In the genomic region with DNA sequence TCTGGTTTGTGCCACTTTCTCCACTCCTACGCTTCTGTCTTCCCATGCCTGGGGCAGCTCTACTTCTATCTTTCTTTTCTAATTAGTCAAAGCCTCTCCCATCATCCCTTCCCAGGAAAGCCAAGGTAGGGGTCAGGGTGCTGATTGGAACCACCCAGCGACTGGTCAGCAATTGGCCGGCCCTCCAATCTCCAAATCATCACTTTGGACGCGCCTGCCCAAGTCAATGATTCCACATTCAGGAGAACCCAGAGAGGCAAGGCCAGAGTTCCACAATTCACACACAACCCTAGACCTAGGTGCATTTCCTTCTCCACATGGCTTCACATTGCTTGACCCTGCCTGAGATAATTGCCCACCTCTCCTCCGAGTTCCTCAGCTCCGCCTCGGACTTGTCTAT, we compare ENCODE assay signal across 9 mouse cellular contexts. TPM values are rescaled to one million over a fixed set of nuclear protein-coding genes. Genes with fewer than 3 reads are reported as not detected.
DNase-seq lines count a peak whose midpoint lies in the region; ATAC-seq and TF ChIP-seq lines count a peak whose summit lies in the region.
"Had no signal": no experiment of that assay in that cellular context is flagged by ENCODE, and none has a peak within 500 bp of the region (broad histone marks: within the 10 kb centered on the region; RNA-seq: fewer than 3 reads in every experiment).

No protein-coding gene starts in this region.

- H3K4me3 ChIP-seq in heart, embryonic 14.5 days (ENCODE audit: control insufficient read depth in 1 of 2, insufficient read depth in 1 of 2, low read depth in 1 of 2, low read length in 2 of 2) = peak overlapping the region; percentile 58 to 59
- peak overlapping the region; percentile 70 for H3K4me3 ChIP-seq in G1E (ENCODE audit: low read depth, low read length)
- H3K4me3 ChIP-seq in hindbrain, embryonic 10.5 days = peak overlapping the region; percentile 74
- peak overlapping the region; percentile 59 for H3K4me3 ChIP-seq in liver, embryonic 13.5 days (replicated peaks)

- peak overlapping the region in 1 of 2 experiments; percentile 49; a peak in 1 of 4 replicates for H3K27ac ChIP-seq in heart, embryonic 14.5 days (replicated peaks in 1 of 2; ENCODE audit: control insufficient read depth in 1 of 2, insufficient read depth in 1 of 2, low read depth in 2 of 2, low read length in 2 of 2)
- H3K27ac ChIP-seq in hindbrain, embryonic 10.5 days = peak overlapping the region; percentile 84
- no peak overlapping the region for H3K27ac ChIP-seq in liver, embryonic 13.5 days

- H3K9me3 ChIP-seq in heart, embryonic 14.5 days (ENCODE audit: control insufficient read depth, low read length) = no peaks in the 10 kb centered on the region
- no peaks in the 10 kb centered on the region for H3K9me3 ChIP-seq in G1E (replicated peaks)
- no peaks in the 10 kb centered on the region for H3K9me3 ChIP-seq in hindbrain, embryonic 10.5 days
- no peaks in the 10 kb centered on the region for H3K9me3 ChIP-seq in liver, embryonic 13.5 days (replicated peaks)

- H3K27me3 ChIP-seq in heart, embryonic 14.5 days (ENCODE audit: control insufficient read depth, insufficient read depth, low read length) = peaks cover 6% of the 10 kb centered on the region; the same call in 1 of the 2 replicates
- H3K27me3 ChIP-seq in G1E (ENCODE audit: insufficient read depth, low read length) = peaks cover 6% of the 10 kb centered on the region
- peaks cover 56% of the 10 kb centered on the region for H3K27me3 ChIP-seq in hindbrain, embryonic 10.5 days (ENCODE audit: insufficient read depth, poor library complexity, severe bottlenecking)
- peaks cover 48% of the 10 kb centered on the region for H3K27me3 ChIP-seq in liver, embryonic 13.5 days
- H3K27me3 ChIP-seq: Patski had no signal

- no peak for ATAC-seq in heart, embryonic 14.5 days (ENCODE audit: insufficient number of reproducible peaks, insufficient read depth, low FRiP score, low read depth)
- no peak for ATAC-seq in G1E (ENCODE audit: extremely low read depth, insufficient number of reproducible peaks, low FRiP score, poor library complexity, severe bottlenecking)
- no peak for ATAC-seq in liver, embryonic 13.5 days (ENCODE audit: low read depth)

- H3K4me1 ChIP-seq in heart, embryonic 14.5 days (ENCODE audit: control insufficient read depth in 2 of 2, insufficient read depth in 2 of 2, low read length in 2 of 2) = peaks cover 10 to 23% of the 10 kb centered on the region in 2 experiments
- H3K4me1 ChIP-seq in G1E (ENCODE audit: insufficient read depth, low read depth, low read length) = peaks cover 56% of the 10 kb centered on the region
- peaks cover 34% of the 10 kb centered on the region for H3K4me1 ChIP-seq in hindbrain, embryonic 10.5 days (replicated peaks)
- H3K4me1 ChIP-seq in liver, embryonic 13.5 days (replicated peaks) = peaks cover 50% of the 10 kb centered on the region

- no peaks in the 10 kb centered on the region for H3K36me3 ChIP-seq in heart, embryonic 14.5 days (ENCODE audit: control insufficient read depth, insufficient read depth, low read length)
- no peaks in the 10 kb centered on the region for H3K36me3 ChIP-seq in G1E (replicated peaks)
- no peaks in the 10 kb centered on the region for H3K36me3 ChIP-seq in hindbrain, embryonic 10.5 days
- no peaks in the 10 kb centered on the region for H3K36me3 ChIP-seq in liver, embryonic 13.5 days

- no peak for TF ChIP-seq CTCF in G1E (IDR thresholded peaks at IDR 0.05; ENCODE audit: low read depth, low read length)

- H3K4me2 ChIP-seq in heart, embryonic 14.5 days (ENCODE audit: low read length) = peak overlapping the region; percentile 90
- peak overlapping the region; percentile 72 for H3K4me2 ChIP-seq in liver, embryonic 13.5 days

- WGBS in heart, embryonic 14.5 days = 23% methylated on average over 8 of the region's 8 CpGs
- 13% methylated on average over 8 of the region's 8 CpGs for WGBS in hindbrain, embryonic 10.5 days
- 18% methylated on average over 8 of the region's 8 CpGs for WGBS in liver, embryonic 13.5 days (ENCODE audit: insufficient replicate concordance)

- no peak for DNase-seq in heart, adult 18-20 months
- DNase-seq in G1E (ENCODE audit: low spot score) = no peak
- DNase-seq in hindbrain, embryonic 10.5 days (ENCODE audit: low spot score) = no peak
- DNase-seq in liver, embryonic 13.5 days = no peak
- DNase-seq in T-cell, adult 2 months (ENCODE audit: low spot score) = no peak
- DNase-seq in cerebellum, adult 11 months = no peak
- no peak for DNase-seq in left cerebral cortex, postnatal 10 days (ENCODE audit: extremely low spot score in 1 of 2, low spot score in 2 of 2)

- intact Hi-C loops in left cerebral cortex, postnatal 10 days (cut with DNase I) = loop anchor here (5.0 to 10.0 kb wide), 3 partner anchors 37 to 231 kb away; a partner anchor contains a TSS

- peak overlapping the region; percentile 73 for H3K9ac ChIP-seq in heart, embryonic 14.5 days (ENCODE audit: low read length)
- peak overlapping the region; percentile 56 for H3K9ac ChIP-seq in liver, embryonic 13.5 days

RNA-seq across cellular contexts. Expression of a gene that starts 0.4 kb away (rescaled TPM):
- polyA plus RNA-seq in heart, embryonic 14.5 days (2014; fragmentation: Nextera tagmentation; extraction: Ambion mirVana) = 5.4 and 7.1 TPM in 2 replicates
- total RNA-seq in heart, adult 18-20 months (2021) = 10 to 100 TPM; 11.5 to 16.1 TPM
- total RNA-seq in G1E (2014; fragmentation: Nextera tagmentation) = 6.8 and 8.4 TPM in 2 replicates
- total RNA-seq in G1E (2017) = 3.3 TPM in 2 replicates
- polyA plus RNA-seq in G1E (2012) = 0.19 and 0.50 TPM in 2 replicates
- 4.1 and 4.4 TPM in 2 replicates for polyA plus RNA-seq in hindbrain, embryonic 10.5 days (2016; fragmentation: Nextera tagmentation; extraction: Ambion mirVana)
- 1.8 and 2.6 TPM in 2 replicates for polyA plus RNA-seq in liver, embryonic 13.5 days (2015; fragmentation: Nextera tagmentation; extraction: Ambion mirVana)
- 1 to 10 TPM; 5.7 to 5.8 TPM for total RNA-seq in left cerebral cortex, postnatal 10 days (2021)

RNA-seq across cellular contexts. Expression of a gene that starts 3.5 kb away (rescaled TPM):
- 16.0 and 18.3 TPM in 2 replicates for polyA plus RNA-seq in heart, embryonic 14.5 days (2014; fragmentation: Nextera tagmentation; extraction: Ambion mirVana)
- total RNA-seq in heart, adult 18-20 months (2021) = 10 to 100 TPM in 1 of 2 experiments, 1 to 10 TPM in 1; 10.0 to 10.1 TPM
- total RNA-seq in G1E (2014; fragmentation: Nextera tagmentation) (78.7 and 93.7 TPM in 2 replicates), G1E (2017) (44.3 and 47.3 TPM in 2 replicates)
- 144 and 169 TPM in 2 replicates for polyA plus RNA-seq in G1E (2012)
- polyA plus RNA-seq in hindbrain, embryonic 10.5 days (2016; fragmentation: Nextera tagmentation; extraction: Ambion mirVana) = 54.7 and 62.2 TPM in 2 replicates
- polyA plus RNA-seq in liver, embryonic 13.5 days (2015; fragmentation: Nextera tagmentation; extraction: Ambion mirVana) = 20.4 and 20.8 TPM in 2 replicates
- total RNA-seq in left cerebral cortex, postnatal 10 days (2021) = 10 to 100 TPM; 34.3 to 34.6 TPM

RNA-seq across cellular contexts. Expression of a gene that starts 39.4 kb away (rescaled TPM):
- polyA plus RNA-seq in heart, embryonic 14.5 days (2014; fragmentation: Nextera tagmentation; extraction: Ambion mirVana) = 89.2 and 90.3 TPM in 2 replicates
- 1 to 10 TPM; 8.2 to 9.1 TPM for total RNA-seq in heart, adult 18-20 months (2021)
- total RNA-seq in G1E (2014; fragmentation: Nextera tagmentation) (108 and 117 TPM in 2 replicates), G1E (2017) (109 and 113 TPM in 2 replicates)
- 34.7 and 36.3 TPM in 2 replicates for polyA plus RNA-seq in G1E (2012)
- polyA plus RNA-seq in hindbrain, embryonic 10.5 days (2016; fragmentation: Nextera tagmentation; extraction: Ambion mirVana) = 91.0 and 109 TPM in 2 replicates
- 61.1 and 71.9 TPM in 2 replicates for polyA plus RNA-seq in liver, embryonic 13.5 days (2015; fragmentation: Nextera tagmentation; extraction: Ambion mirVana)
- total RNA-seq in left cerebral cortex, postnatal 10 days (2021) = 1 to 10 TPM; 4.3 to 4.7 TPM

RNA-seq across cellular contexts. Expression of a gene that starts 40.2 kb away (rescaled TPM):
- polyA plus RNA-seq in heart, embryonic 14.5 days (2014; fragmentation: Nextera tagmentation; extraction: Ambion mirVana) = 3.6 and 4.7 TPM in 2 replicates
- total RNA-seq in heart, adult 18-20 months (2021) = 1 to 10 TPM in 1 of 2 experiments, under 1 TPM in 1; 0.65 to 1.1 TPM
- total RNA-seq in G1E (2014; fragmentation: Nextera tagmentation) (0.58 and 2.4 TPM in 2 replicates), G1E (2017) (0.76 and 1.0 TPM in 2 replicates)
- 0.05 and 0.06 TPM in 2 replicates for polyA plus RNA-seq in G1E (2012)
- polyA plus RNA-seq in hindbrain, embryonic 10.5 days (2016; fragmentation: Nextera tagmentation; extraction: Ambion mirVana) = 7.1 and 7.3 TPM in 2 replicates
- 0.30 and 0.52 TPM in 2 replicates for polyA plus RNA-seq in liver, embryonic 13.5 days (2015; fragmentation: Nextera tagmentation; extraction: Ambion mirVana)
- total RNA-seq in left cerebral cortex, postnatal 10 days (2021) = under 1 TPM; 0.51 to 0.63 TPM

RNA-seq across cellular contexts. Expression of a gene that starts 46.5 kb away (rescaled TPM):
- 1.1 and 1.8 TPM in 2 replicates for polyA plus RNA-seq in heart, embryonic 14.5 days (2014; fragmentation: Nextera tagmentation; extraction: Ambion mirVana)
- 1 to 10 TPM; 1.9 to 3.7 TPM for total RNA-seq in heart, adult 18-20 months (2021)
- total RNA-seq in G1E (2014; fragmentation: Nextera tagmentation) (0.44 TPM in 1 of 2 replicates, not detected in the other), G1E (2017) (0.11 and 0.12 TPM in 2 replicates)
- 0.02 and 0.03 TPM in 2 replicates for polyA plus RNA-seq in G1E (2012)
- polyA plus RNA-seq in hindbrain, embryonic 10.5 days (2016; fragmentation: Nextera tagmentation; extraction: Ambion mirVana) = 0.36 and 0.39 TPM in 2 replicates
- 6.9 and 8.3 TPM in 2 replicates for polyA plus RNA-seq in liver, embryonic 13.5 days (2015; fragmentation: Nextera tagmentation; extraction: Ambion mirVana)
- total RNA-seq in left cerebral cortex, postnatal 10 days (2021) = under 1 TPM; 0.49 to 0.59 TPM
